Mouse (Mus musculus) embryonic facial prominence, embryonic 12.5 days (tissue): Measurements from ENCODE around the gene Abi3bp. TPM values are rescaled to one million over a fixed set of nuclear protein-coding genes. Genes with fewer than 3 reads are reported as not detected.

ENCODE experiments used
- ATAC-seq: fragments of 200-750 bp; cut with Nextera tagmentation; 2 replicates; pipeline ENCODE4 v1.8.0; 2017; ENCODE audit not compliant: insufficient number of reproducible peaks, insufficient read depth, low FRiP score, low TSS enrichment
- H3K27ac ChIP-seq: fragments of 300-500 bp; sonication (generic); 2 replicates; pipeline ENCODE4 v1.5.1; 2016; ENCODE audit warnings: mild to moderate bottlenecking
- H3K27me3 ChIP-seq: fragments of 300-500 bp; sonication (generic); 2 replicates; pipeline ENCODE4 v1.6.1; 2016; ENCODE audit warnings: mild to moderate bottlenecking, moderate library complexity
- H3K36me3 ChIP-seq: fragments of 300-500 bp; sonication (generic); 2 replicates; pipeline ENCODE4 v1.6.1; 2016; ENCODE audit warnings: mild to moderate bottlenecking
- H3K4me1 ChIP-seq: fragments of 300-500 bp; sonication (generic); 2 replicates; pipeline ENCODE4 v1.6.1; 2016
- H3K4me2 ChIP-seq: fragments of 300-500 bp; sonication (generic); replicated peaks from 2 replicates; pipeline ENCODE4 v1.6.1; 2016; ENCODE audit warnings: mild to moderate bottlenecking, moderate library complexity
- H3K4me3 ChIP-seq: fragments of 300-500 bp; sonication (generic); 2 replicates; pipeline ENCODE4 v1.5.1; 2016; ENCODE audit warnings: mild to moderate bottlenecking
- H3K9ac ChIP-seq: fragments of 300-500 bp; sonication (generic); 2 replicates; pipeline ENCODE4 v1.6.1; 2016; ENCODE audit warnings: mild to moderate bottlenecking, moderate library complexity
- H3K9me3 ChIP-seq: fragments of 300-500 bp; sonication (generic); 2 replicates; pipeline ENCODE4 v1.6.1; 2016; ENCODE audit warnings: mild to moderate bottlenecking, moderate library complexity
- WGBS: fragments of 180-500 bp; shearing (Covaris S2); methylation state at CpG from one replicate; pipeline ENCODE4 v1.1.7; 2016; 5-methylcytosine and 5-hydroxymethylcytosine counted together
- polyA plus RNA-seq: library from polyadenylated mRNA; unstranded; fragments of >200 nt; fragmentation: Nextera tagmentation; extraction: Ambion mirVana; gene quantifications from 2 replicates; pipeline ENCODE4 v1.2.1, GENCODE M21; 2016

Abi3bp gene
- polyA plus RNA-seq, 1 experiment from 2014 or later = 2.6 TPM

- Histone ChIP-seq H3K4me1 (no peaks in the 10 kb centered on the region), H3K9ac (no peak overlapping the region), H3K4me2 (no peak overlapping the region), H3K27me3 (no peaks in the 10 kb centered on the region), H3K36me3 (no peaks in the 10 kb centered on the region), H3K9me3 (no peaks in the 10 kb centered on the region), H3K4me3 (no peak overlapping the region), H3K27ac (no peak overlapping the region)
- 28% methylated on average over 2 of the region's 2 CpGs for WGBS
- no peak for ATAC-seq
Measured at GRCm38 (mm10) chr16:56645251-56645650, 167.6 kb downstream of the Abi3bp start.

- no peaks in the 10 kb centered on the region for H3K36me3 ChIP-seq
- no peak for ATAC-seq
- no peaks in the 10 kb centered on the region for H3K9me3 ChIP-seq
- no peaks in the 10 kb centered on the region for H3K4me1 ChIP-seq
- no peak overlapping the region for H3K9ac ChIP-seq
- no peak overlapping the region for H3K4me3 ChIP-seq
- no peak overlapping the region for H3K27ac ChIP-seq
- 50% methylated on average over 7 of the region's 7 CpGs for WGBS
- H3K27me3 ChIP-seq = no peaks in the 10 kb centered on the region
- H3K4me2 ChIP-seq = no peak overlapping the region
Measured at GRCm38 (mm10) chr16:56646382-56647172, 168.9 kb downstream of the Abi3bp start.

- no peaks in the 10 kb centered on the region for H3K4me1 ChIP-seq
- H3K4me2 ChIP-seq = no peak overlapping the region
- no peaks in the 10 kb centered on the region for H3K36me3 ChIP-seq
Measured at GRCm38 (mm10) chr16:56655193-56655910, 177.7 kb downstream of the Abi3bp start.

GRCm38 (mm10) chr16:56658866-56659265 is 181.2 kb downstream of the Abi3bp start:
- no peak for ATAC-seq
- H3K27me3 ChIP-seq = no peaks in the 10 kb centered on the region
- H3K9me3 ChIP-seq = no peaks in the 10 kb centered on the region
- H3K4me2 ChIP-seq = no peak overlapping the region
- H3K4me1 ChIP-seq = no peaks in the 10 kb centered on the region
- H3K4me3 ChIP-seq = no peak overlapping the region
- no peak overlapping the region for H3K9ac ChIP-seq
- no peaks in the 10 kb centered on the region for H3K36me3 ChIP-seq
- no peak overlapping the region for H3K27ac ChIP-seq

More at GRCm38 (mm10) chr16:56655193-56655910, 177.7 kb downstream of the Abi3bp start:
- no peak for ATAC-seq
- Histone ChIP-seq H3K4me3 (no peak overlapping the region), H3K9ac (no peak overlapping the region), H3K9me3 (no peaks in the 10 kb centered on the region), H3K27ac (no peak overlapping the region), H3K27me3 (no peaks in the 10 kb centered on the region)
- WGBS = 87% methylated on average over 12 of the region's 12 CpGs

GRCm38 (mm10) chr16:56669520-56669919 is 191.8 kb downstream of the Abi3bp start:
- 54% methylated on average over 5 of the region's 5 CpGs for WGBS
- Histone ChIP-seq H3K4me1 (no peaks in the 10 kb centered on the region), H3K36me3 (no peaks in the 10 kb centered on the region), H3K9me3 (no peaks in the 10 kb centered on the region), H3K27ac (no peak overlapping the region), H3K27me3 (no peaks in the 10 kb centered on the region), H3K4me2 (no peak overlapping the region), H3K4me3 (no peak overlapping the region), H3K9ac (no peak overlapping the region)
- no peak for ATAC-seq

- Histone ChIP-seq H3K27me3 (no peaks in the 10 kb centered on the region), H3K4me1 (no peaks in the 10 kb centered on the region)
- no peak for ATAC-seq
Measured at GRCm38 (mm10) chr16:56670941-56671340, 193.3 kb downstream of the Abi3bp start.

GRCm38 (mm10) chr16:56673420-56673819 is 195.7 kb downstream of the Abi3bp start:
- Histone ChIP-seq H3K27ac (no peak overlapping the region), H3K4me1 (no peaks in the 10 kb centered on the region), H3K9ac (no peak overlapping the region), H3K4me2 (no peak overlapping the region), H3K4me3 (no peak overlapping the region), H3K36me3 (no peaks in the 10 kb centered on the region), H3K27me3 (no peaks in the 10 kb centered on the region), H3K9me3 (no peaks in the 10 kb centered on the region)
- 85% methylated on average over 2 of the region's 2 CpGs for WGBS
- no peak for ATAC-seq

More at GRCm38 (mm10) chr16:56670941-56671340, 193.3 kb downstream of the Abi3bp start:
- Histone ChIP-seq H3K36me3 (no peaks in the 10 kb centered on the region), H3K27ac (no peak overlapping the region), H3K9me3 (no peaks in the 10 kb centered on the region), H3K4me2 (no peak overlapping the region), H3K9ac (no peak overlapping the region), H3K4me3 (no peak overlapping the region)
- WGBS = 77% methylated on average over 8 of the region's 8 CpGs

GRCm38 (mm10) chr16:56677146-56677545 is 199.5 kb downstream of the Abi3bp start:
- no peak for ATAC-seq
- Histone ChIP-seq H3K4me3 (no peak overlapping the region), H3K9me3 (no peaks in the 10 kb centered on the region), H3K27ac (no peak overlapping the region), H3K36me3 (no peaks in the 10 kb centered on the region), H3K4me2 (no peak overlapping the region), H3K9ac (no peak overlapping the region), H3K4me1 (no peaks in the 10 kb centered on the region), H3K27me3 (no peaks in the 10 kb centered on the region)
- WGBS = 76% methylated on average over 4 of the region's 4 CpGs

GRCm38 (mm10) chr16:56681010-56681645 is 203.4 kb downstream of the Abi3bp start:
- H3K4me2 ChIP-seq = no peak overlapping the region
- ATAC-seq = no peak
- no peak overlapping the region for H3K9ac ChIP-seq
- 83% methylated on average over 8 of the region's 8 CpGs for WGBS
- no peak overlapping the region for H3K4me3 ChIP-seq
- no peaks in the 10 kb centered on the region for H3K9me3 ChIP-seq
- peaks cover 10% of the 10 kb centered on the region for H3K36me3 ChIP-seq
- no peaks in the 10 kb centered on the region for H3K27me3 ChIP-seq
- H3K27ac ChIP-seq = no peak overlapping the region
- H3K4me1 ChIP-seq = no peaks in the 10 kb centered on the region

GRCm38 (mm10) chr16:56686747-56687146 is 209.1 kb downstream of the Abi3bp start:
- Histone ChIP-seq H3K4me1 (no peaks in the 10 kb centered on the region), H3K27me3 (no peaks in the 10 kb centered on the region), H3K4me2 (no peak overlapping the region), H3K9ac (no peak overlapping the region), H3K36me3 (peaks cover 26% of the 10 kb centered on the region), H3K4me3 (no peak overlapping the region), H3K9me3 (no peaks in the 10 kb centered on the region), H3K27ac (no peak overlapping the region)
- ATAC-seq = no peak
- 94% methylated on average over 5 of the region's 5 CpGs for WGBS

GRCm38 (mm10) chr16:56690715-56691114 is 213.0 kb downstream of the Abi3bp start:
- no peak for ATAC-seq
- 91% methylated on average over 7 of the region's 7 CpGs for WGBS
- Histone ChIP-seq H3K4me3 (no peak overlapping the region), H3K27me3 (no peaks in the 10 kb centered on the region), H3K4me1 (no peaks in the 10 kb centered on the region), H3K9ac (no peak overlapping the region), H3K9me3 (no peaks in the 10 kb centered on the region), H3K36me3 (peaks cover 33% of the 10 kb centered on the region), H3K27ac (no peak overlapping the region), H3K4me2 (no peak overlapping the region)

- no peaks in the 10 kb centered on the region for H3K9me3 ChIP-seq
- 84% methylated on average over 2 of the region's 2 CpGs for WGBS
- no peak overlapping the region for H3K4me2 ChIP-seq
- no peak overlapping the region for H3K9ac ChIP-seq
- H3K27me3 ChIP-seq = no peaks in the 10 kb centered on the region
- no peaks in the 10 kb centered on the region for H3K4me1 ChIP-seq
- no peak overlapping the region for H3K27ac ChIP-seq
- H3K4me3 ChIP-seq = no peak overlapping the region
- ATAC-seq = no peak
- H3K36me3 ChIP-seq = peaks cover 31% of the 10 kb centered on the region
Measured at GRCm38 (mm10) chr16:56696448-56696847, 218.8 kb downstream of the Abi3bp start.
